Mouse (Mus musculus) left cerebral cortex, postnatal 10 days (tissue): ENCODE measurements around the gene Sun2. TPM values are rescaled to one million over a fixed set of nuclear protein-coding genes. Genes with fewer than 3 reads are reported as not detected.

Experiments used
- DNase-seq, 2 experiments: peaks; one replicate each; pipeline ENCODE4 v3.0.0; 2021 to 2022; ENCODE audit warnings: low spot score in 2 of 2, mixed read lengths in 1 of 2; ENCODE audit errors: extremely low spot score in 1 of 2
- intact Hi-C: fragments of 180-260 bp; cut with DNase I; formaldehyde crosslinking; loops from one replicate; pipeline ENCODE4 v1.15.1; 2025
- total RNA-seq, 2 experiments: library from RNA; stranded (reverse); gene quantifications; 2 replicates each; pipeline ENCODE4 v1.2.3; 2021

Gene Sun2
- total RNA-seq, 2 experiments from 2014 or later = 14.9 to 20.2 TPM

DNA sequence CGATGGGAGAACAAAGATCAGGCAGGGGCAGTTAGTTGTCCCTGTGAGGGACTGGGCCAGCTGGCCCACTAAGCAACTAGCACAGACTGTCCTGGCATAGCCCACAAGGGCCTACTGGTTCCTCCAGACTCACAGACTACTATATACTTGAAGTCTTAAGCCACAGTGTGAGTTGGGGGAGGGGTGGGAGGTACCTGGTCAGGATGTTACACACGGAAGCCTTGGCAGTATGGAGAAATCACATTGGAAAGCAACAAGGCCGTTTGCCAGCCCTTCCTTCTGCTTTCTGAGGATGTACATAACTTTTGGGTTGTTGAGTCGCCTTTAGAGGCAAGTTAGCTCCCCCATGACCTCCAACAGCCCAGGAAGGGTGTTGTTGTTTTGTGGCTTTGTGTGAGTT, 8.7 kb downstream of the Sun2 start:
- intact Hi-C loops = no loop called here
- no peak for DNase-seq

DNA sequence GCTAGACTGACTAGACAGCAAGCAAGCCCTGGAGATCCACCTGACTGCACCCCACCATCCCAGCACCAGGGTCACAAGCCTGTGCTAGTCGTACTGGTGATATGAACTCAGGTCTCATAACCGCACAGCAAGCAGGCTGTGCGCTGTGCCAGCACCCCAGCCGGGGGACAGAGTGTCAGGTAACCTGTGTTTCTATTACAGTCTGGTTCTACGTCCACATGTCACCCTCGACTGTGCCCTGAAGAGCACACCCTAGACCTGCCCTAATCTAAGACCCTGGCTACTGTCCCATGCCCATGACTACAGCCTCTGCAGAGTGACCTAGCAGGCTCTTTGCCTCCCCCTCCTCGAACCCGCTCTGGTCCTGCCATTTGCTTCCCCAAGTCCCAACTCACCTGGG, 9.1 kb downstream of the Sun2 start:
- intact Hi-C loops = no loop called here
- DNase-seq = no peak

DNA sequence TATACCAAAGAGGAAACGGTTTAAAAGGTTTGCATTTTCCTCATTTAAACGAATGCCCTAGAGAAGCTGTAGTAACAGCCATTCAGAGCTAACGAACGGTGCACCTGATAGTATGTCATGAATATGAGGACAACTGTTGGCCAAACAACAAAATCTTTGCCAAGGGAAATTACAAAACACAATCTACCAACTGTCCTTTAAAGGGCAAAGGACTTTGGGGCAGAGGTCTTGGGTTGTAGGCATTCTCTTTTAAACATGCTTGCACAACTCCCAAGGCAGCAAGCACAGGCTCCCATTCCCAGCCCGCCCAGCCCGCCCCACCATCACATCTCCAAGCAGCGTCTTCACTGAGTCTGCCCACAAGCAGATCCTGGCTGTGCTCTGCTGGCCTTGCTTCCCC, 10.8 kb downstream of the Sun2 start:
- no peak for DNase-seq
- intact Hi-C loops = no loop called here

DNA sequence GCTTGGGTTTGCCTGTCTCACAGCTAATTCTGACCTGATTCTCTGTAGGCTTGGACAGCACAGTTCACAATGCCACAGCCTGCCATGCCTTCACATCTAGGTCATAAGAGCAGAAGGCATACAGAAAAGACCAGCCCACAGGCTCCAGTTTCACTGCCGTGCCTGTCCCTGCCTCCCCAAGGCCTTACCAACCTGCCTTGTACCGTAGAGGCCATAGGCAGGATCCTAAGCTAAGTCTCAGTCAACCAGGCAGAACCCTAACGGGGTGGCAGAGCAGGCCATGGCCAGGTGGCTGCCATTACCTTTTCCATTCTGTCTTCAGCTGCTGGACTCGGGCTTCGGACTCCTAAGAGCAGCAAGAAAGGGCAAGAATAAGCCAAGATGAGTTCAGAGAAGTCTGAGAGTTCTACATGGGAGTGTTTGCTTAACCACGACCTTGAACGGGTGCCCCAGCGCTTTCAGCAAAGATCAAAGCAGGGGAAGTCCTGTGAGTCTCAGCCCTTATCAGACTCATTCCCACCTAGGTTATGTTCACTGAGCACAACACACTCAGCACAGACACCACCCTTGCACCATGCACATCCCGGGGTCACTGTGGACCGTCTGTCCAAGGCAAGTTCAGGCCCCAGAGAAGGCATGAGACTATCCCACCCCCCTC, 13.5 kb downstream of the Sun2 start:
- DNase-seq = no peak
- intact Hi-C loops = no loop called here

DNA sequence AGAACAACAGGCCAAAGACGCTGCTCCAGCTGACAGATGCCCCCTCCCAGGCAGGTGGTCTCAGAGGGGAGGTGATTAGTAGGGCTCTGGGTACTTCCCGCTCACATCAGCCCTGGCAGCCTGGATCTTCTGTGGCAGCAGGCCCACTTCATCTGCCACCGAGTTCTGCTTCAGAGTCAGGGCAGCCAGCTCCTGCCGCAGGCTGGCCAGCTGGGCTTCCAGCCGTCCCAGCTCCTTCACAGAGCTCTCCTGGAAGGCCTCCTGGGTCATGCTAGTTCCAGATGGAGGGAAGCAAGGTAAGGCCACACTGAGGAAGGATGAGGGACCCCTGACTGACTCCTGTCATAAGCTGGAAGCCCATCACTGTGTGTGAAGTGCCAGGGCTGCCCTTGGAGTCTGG, 14.0 kb downstream of the Sun2 start:
- no peak for DNase-seq
- intact Hi-C loops = no loop called here

DNA sequence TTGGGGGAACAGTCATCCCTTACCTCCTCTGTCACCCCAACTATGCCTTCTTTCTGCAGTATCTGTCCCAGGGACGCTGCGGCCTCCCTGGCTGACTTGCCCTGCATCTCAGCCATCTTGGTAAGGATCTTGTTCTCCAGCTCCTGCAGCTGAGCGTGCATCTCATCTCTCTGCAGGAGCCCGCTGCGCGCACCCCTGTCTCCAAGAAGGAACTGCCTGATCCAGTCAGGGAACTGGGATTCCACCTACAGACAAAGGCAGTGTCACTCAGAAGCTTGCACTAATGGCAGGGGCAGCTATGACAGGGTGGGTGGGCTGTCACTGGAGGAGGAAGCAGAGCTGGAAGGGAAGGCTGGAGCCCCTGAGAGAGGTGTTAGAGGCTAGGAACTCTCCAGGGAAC, 14.5 kb downstream of the Sun2 start:
- DNase-seq = no peak

DNA sequence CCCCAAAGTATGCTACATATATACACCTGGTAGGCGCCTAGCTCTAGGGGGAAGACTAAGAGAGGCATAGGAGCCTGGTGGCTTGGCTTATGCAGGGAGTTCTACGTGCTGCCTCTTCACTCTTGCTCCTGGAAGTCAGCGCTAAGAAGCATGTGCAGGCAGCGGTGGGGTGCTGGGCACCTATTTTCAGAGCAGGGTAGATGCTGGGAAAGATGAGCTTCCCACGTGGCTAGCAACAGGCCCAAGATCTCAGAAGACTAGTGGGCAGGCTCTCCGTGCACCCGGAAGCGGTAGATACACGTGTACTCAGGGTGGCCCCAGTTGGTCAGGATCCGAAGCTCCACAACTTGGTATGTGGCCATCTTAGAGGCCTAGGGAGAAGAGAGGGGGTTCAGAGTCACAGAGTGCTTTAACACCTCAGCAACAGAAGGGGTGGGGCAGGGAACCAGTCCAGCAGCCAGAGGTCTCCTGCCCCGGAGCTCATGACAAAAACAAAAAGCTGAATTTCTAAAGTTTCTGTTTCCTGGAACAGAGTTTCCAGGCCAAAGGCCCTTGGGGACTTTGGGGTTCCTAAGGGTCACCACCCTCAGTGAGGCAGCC, 17.0 kb downstream of the Sun2 start:
- intact Hi-C loops = no loop called here
- DNase-seq = no peak

More for the DNA sequence above, 14.5 kb downstream of the Sun2 start:
- intact Hi-C loops = no loop called here

DNA sequence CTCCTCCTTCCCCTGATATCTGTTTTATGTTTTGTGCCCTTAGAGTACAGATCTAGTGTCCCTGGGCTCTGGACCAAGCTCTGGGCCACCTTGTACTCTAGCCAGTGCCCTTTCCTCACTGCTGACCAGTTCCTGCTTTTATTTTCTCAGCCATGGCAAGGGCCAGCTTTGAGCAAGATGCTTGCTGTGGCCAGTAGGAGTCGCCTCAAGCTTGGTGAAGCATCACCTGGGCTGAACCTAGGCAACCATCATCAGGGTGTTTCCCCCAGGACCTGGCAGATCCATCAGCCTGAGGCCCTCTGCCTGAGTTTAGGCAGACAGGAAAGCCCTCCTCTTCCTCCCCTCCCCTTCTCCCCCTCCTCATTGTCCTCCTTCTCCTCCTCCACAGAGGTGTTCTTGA, 18.9 kb downstream of the Sun2 start:
- peak in 1 of 2 experiments; percentile 58 for DNase-seq
- intact Hi-C loops = no loop called here

DNA sequence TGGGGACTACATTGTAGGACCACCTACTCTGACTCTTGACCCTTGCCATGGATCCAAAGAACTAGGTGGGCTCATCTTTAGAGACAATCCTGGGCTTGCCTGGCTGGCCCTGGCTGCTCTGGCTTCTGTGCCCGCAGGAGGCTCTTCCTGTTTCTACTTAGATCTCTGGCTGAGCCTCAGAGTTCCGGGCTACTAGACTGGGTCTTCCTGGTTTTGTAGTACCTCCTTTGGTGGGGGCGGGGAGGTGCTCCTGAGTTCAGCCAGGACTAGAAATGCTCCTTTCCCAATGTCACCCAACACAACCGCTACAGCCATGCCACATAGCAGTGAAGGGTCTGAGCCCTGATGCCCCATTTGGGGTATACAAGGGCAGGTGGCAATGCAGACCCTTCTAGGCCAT, 21.5 kb downstream of the Sun2 start:
- DNase-seq = peak in 1 of 2 experiments; percentile 67
- intact Hi-C loops = no loop called here

DNA sequence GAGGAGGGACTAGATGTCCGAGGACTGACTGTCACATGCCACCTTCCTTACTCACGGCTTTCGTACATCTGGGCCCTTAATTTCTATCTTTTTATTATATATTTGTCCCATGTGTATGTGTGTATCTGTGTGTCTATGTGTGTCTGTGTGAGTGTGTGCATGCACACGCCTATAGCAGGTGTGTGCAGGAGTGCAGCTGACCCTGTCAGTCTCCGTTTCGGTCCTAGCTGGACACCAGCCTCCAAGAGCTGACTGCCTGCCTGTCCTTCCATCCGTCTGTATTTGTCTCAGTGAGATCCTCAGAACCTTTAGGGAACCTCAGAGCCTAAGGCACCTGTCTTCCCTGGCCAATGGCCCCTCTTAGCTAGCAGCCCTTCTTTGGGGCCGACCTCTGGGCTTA, 22.1 kb downstream of the Sun2 start:
- intact Hi-C loops = no loop called here

DNA sequence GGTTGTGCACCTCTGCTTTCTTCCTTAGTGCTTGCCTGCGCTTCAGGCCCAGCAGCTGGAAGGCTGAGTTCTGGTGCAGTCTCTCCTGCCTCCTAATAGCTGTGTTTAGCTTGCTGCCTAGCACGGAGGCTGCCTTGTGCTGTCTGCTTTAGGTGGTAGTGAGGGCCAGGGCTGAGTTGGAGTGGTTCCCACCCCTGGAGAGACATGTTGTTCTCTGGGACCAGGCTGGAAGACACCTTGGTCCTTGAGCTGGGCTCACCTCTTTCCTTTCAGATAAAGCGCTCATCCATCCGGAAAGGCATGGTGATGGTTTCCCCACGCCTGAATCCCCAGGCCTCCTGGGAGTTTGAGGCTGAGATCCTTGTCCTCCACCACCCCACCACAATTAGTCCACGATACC, 25.6 kb downstream of the Sun2 start:
- no peak for DNase-seq
- intact Hi-C loops = no loop called here

More for the DNA sequence above, 22.1 kb downstream of the Sun2 start:
- no peak for DNase-seq

DNA sequence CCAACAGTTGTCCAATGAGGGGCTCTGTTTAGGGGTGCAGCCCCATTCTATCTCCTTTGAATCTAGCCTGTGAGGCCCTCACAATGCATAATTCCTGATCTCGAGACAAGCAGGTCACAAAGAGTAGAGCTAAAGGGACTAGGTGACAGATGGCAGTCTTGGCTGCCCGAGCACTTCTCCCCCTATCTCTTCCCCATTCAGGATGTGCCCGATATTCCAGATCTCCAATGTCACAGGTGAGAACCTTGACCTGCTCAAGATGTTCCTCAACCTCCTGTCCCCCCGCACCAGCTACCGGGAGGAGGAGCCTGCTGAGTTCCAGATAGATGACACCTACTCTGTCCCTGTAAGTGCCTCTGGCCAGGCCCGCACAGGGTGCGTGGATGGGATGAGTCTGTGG, 26.7 kb downstream of the Sun2 start:
- DNase-seq = no peak
- intact Hi-C loops = no loop called here

DNA sequence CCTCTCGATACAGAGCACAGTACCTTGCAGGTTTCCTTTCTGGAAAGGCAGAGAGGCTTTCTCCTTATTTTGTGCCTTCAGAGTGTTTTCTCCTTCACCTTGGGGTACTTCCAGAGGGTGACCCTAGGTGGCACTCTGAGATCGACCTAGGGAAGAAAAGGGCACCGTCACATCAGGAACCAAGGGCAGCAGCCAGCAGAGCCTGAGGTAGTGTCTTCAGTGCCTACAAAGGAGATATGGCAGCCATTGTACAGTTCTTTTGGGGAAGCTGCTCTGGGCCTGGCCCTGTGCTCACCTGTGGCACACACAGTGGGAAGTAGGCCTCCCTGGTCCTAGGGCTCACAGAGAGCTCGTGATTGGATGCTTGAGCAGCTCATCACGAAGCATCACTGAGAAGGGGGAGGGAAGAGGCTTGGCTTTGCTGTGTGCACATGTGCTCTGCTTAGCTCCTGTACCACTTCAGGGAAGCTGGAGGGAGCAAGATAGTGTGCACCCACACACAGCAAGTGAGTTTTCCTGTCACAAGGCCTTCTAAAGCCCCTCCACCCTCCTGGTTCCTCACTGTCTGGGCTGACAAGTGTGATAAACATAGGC, 34.0 kb downstream of the Sun2 start:
- intact Hi-C loops = no loop called here
- no peak for DNase-seq

DNA sequence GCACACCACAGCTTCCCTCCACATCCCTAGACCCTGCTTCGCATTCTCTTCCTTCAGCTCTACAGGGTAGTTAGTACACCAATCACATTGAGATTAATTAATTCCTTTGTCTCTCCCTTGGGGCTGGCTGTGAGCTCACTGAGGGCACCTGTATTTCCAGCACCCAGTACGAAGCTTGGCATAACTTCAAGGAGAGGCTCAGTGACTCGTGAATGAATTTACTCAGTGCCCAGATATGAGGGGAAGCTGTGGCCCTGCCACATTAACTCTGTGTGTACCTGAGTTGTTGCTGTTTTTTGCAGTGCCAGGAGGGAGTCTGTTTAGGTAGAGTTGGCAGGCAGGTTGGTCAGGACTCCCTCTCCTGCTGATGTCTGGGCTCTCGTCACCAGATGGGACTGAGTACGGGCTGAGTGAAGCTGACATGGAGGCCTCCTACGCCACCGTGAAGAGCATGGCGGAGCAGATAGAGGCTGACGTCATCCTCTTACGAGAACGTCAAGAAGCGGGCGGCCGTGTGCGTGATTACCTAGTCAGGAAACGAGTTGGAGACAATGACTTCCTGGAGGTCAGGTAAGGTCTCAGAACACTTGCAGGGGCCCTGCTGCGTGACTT, 35.6 kb downstream of the Sun2 start:
- no peak for DNase-seq
- intact Hi-C loops = no loop called here

DNA sequence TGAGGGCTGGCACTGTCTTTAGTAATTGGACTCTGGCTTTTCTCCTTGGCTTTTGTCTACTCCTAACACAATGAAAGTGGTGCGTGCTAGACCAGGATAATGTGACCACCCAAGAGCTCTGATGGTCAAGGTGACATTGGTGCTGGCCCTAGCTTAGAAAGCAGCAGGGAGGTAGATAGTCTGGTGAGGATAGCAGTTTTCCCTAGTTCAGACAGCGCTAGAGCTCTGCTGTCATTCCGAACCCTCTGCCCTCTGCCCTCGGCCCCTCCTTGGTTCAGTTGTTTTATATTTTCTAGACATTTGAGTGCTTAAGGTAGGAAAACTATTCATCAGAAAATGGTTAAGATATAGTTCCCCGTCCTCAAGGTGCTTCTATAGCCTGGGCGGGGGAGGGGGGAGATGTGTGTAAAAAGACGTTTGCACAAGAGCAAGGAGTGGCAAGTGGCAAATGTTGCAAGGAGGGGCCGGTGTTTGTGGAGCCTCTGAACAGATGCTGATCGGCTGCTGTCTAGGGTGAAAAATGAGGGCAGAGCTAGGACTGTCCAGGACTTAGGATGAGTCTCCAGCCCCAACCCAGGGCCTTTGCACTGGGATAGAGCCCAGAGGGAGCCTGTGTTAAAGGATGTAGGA, 44.7 kb downstream of the Sun2 start:
- intact Hi-C loops = no loop called here
- no peak for DNase-seq

DNA sequence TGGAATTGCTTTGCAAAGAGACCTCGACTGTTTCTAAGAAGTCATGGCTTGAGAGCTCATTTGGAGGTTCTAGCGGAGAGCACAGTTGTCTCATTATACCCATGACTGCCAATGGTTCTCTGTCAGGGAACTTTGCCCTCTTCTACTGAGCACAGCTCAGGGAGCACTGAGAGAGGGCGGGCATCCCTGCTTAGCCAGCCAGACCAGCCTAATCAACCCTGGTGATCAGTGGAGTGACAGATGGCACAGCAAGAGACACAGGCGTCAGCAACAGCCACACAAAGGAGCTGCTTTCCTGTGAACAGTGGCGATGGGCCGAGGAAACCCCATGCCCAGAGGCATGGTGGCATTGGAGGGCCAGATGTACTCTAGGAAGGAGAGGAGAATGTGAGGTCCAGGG, 45.3 kb downstream of the Sun2 start:
- no peak for DNase-seq
- intact Hi-C loops = no loop called here

DNA sequence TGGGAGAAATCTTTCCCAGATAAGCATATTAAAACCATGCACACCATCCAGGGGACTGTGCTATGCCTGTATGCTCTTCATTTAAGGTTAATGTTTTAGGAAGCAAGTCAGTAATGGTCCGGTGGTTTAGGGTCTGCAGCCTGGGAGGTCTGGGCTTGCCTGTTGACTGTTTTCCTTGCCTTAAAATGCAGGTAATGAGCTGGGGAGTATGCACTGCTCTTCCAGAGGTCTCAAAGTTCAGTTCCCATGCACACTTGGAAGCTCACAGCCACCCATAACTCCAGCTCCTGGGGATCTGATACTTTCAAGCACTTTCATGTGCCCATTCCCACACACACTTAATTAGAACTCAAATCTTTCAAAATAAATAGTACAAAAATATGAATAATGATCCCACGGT, 45.8 kb downstream of the Sun2 start:
- intact Hi-C loops = no loop called here
- no peak for DNase-seq

DNA sequence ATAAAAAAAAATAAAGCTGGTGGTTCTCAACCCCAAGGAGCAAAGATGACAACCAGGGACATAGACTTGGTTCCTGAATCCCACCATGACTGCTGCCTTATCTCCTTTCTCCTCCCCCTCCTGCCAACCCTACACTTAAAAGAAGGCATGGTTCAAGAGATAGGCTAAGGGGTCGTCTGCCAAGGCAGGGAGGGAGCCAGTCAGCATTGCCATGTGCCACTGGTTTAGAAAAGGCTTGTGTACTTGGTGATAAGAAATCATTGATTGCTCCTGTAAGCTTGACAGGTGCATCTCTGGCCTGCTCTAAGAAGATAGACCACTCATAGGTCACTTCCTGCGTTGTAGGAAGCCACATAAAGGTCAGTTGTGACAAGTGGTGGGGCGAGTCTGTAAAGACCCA, 46.8 kb downstream of the Sun2 start:
- DNase-seq = no peak
- intact Hi-C loops = no loop called here

DNA sequence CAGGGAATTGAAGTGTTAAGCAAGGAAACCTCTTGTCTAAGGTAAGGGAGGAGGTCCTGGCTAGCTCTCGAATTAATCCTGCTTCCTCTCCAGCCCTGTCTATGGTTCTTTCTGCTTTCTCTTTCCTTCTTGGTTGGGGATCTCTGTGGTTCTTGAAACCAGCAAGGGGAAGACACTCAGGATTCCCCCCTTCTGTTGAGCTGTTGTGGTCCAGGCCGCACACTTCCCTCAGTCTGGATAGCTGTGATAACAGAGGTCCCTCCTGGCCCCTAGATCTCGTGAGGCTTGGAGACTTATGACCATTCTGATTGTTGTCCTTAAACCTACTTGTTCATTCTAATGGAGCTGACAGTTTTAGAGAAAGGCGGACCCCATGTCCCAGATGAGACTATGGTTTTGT, 47.8 kb downstream of the Sun2 start:
- intact Hi-C loops = no loop called here

DNA sequence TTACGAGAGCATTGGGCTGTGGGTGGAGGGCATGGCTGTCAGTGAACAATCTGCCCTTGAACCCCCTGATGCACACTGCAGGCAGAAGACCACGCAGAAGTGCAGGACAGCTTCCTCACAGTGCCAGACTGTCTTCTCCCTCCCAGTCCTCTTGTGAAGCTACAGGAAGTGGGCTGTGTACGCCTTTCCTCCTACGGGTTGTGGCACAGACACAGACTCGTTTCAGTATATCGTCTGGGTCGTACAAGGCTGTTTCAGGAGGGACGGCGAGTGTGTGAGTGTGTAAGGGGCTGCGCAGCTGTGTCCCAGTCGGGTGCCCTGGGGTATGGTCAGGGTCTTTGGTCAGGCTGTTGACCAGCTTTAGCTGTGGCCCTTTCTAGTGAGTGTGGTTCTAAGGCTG, 48.6 kb downstream of the Sun2 start:
- intact Hi-C loops = no loop called here
- no peak for DNase-seq

More for the DNA sequence above, 47.8 kb downstream of the Sun2 start:
- no peak for DNase-seq
